Mouse (Mus musculus) gastrocnemius, adult 2 months (tissue): ENCODE measurements around the gene Hyal3. TPM values are rescaled to one million over a fixed set of nuclear protein-coding genes. Genes with fewer than 3 reads are reported as not detected.
A peak's percentile ranks its signal among the peaks of the same experiment; 100 is the strongest.
"Not testable (repeated sequence)": the region's sequence is repeated elsewhere in the genome, so short reads cannot be mapped to it uniquely, and the experiment has no call there.

Source experiments
- DNase-seq: peaks from one replicate; pipeline ENCODE4 v3.0.0; 2022
- H3K27ac ChIP-seq: fragments of 200-600 bp; 2 replicates; pipeline ENCODE4 v1.8.1; 2022; ENCODE audit warnings: mild to moderate bottlenecking
- H3K4me3 ChIP-seq: fragments of 200-600 bp; 2 replicates; pipeline ENCODE4 v1.8.1; 2022; ENCODE audit warnings: mild to moderate bottlenecking, moderate library complexity
- CTCF ChIP-seq: fragments of 200-600 bp; IDR thresholded peaks from 2 replicates; pipeline ENCODE4 v1.8.1; 2022; ENCODE audit warnings: antibody characterized with exemption, mild to moderate bottlenecking, moderate library complexity
- intact Hi-C: fragments of 180-260 bp; cut with DNase I; formaldehyde crosslinking; loops from one replicate; pipeline ENCODE4 v1.15.1; 2025
- total RNA-seq, 2 experiments: library from RNA; stranded (reverse); gene quantifications; 2 replicates each; pipeline ENCODE4 v1.2.3; 2021

Gene Hyal3
- total RNA-seq, 2 experiments from 2014 or later: 0.22 to 0.33 TPM

GRCm38 (mm10) chr9:107552690-107553393 is 27.8 kb upstream of the Hyal3 start:
- DNase-seq: no peak
- intact Hi-C loops: no loop called here
- no peak overlapping the region for H3K4me3 ChIP-seq
- TF ChIP-seq CTCF: no peak
- peak overlapping the region; percentile 85; the same call in 1 of the 2 replicates for H3K27ac ChIP-seq

- Histone ChIP-seq H3K4me3 (peak overlapping the region; percentile 89), H3K27ac (peak overlapping the region; percentile 99)
- TF ChIP-seq CTCF: no peak
- intact Hi-C loops: no loop called here
- no peak for DNase-seq
Measured at GRCm38 (mm10) chr9:107553541-107554318, 26.9 kb upstream of the Hyal3 start.

GRCm38 (mm10) chr9:107554319-107554825 is 26.2 kb upstream of the Hyal3 start:
- TF ChIP-seq CTCF: no peak
- DNase-seq: peak; percentile 97
- intact Hi-C loops: no loop called here
- peak overlapping the region; percentile 99 for H3K27ac ChIP-seq
- H3K4me3 ChIP-seq: peak overlapping the region; percentile 89

GRCm38 (mm10) chr9:107555031-107555457 is 25.6 kb upstream of the Hyal3 start:
- intact Hi-C loops: no loop called here
- Histone ChIP-seq H3K27ac (peak overlapping the region; percentile 99), H3K4me3 (peak overlapping the region; percentile 89)
- peak; percentile 79 for DNase-seq
- TF ChIP-seq CTCF: no peak

- intact Hi-C loops: no loop called here
- H3K27ac ChIP-seq: peak overlapping the region; percentile 99
- TF ChIP-seq CTCF: no peak
- DNase-seq: no peak
- H3K4me3 ChIP-seq: peak overlapping the region; percentile 89
Measured at GRCm38 (mm10) chr9:107555701-107556100, 24.9 kb upstream of the Hyal3 start.

- no peak for DNase-seq
- Histone ChIP-seq H3K27ac (peak overlapping the region; percentile 99), H3K4me3 (peak overlapping the region; percentile 89)
- no peak for TF ChIP-seq CTCF
- intact Hi-C loops: no loop called here
Measured at GRCm38 (mm10) chr9:107556346-107556745, 24.3 kb upstream of the Hyal3 start.

- intact Hi-C loops: no loop called here
- no peak for TF ChIP-seq CTCF
- H3K27ac ChIP-seq: peak within 1 kb of the TSS; percentile 94
- H3K4me3 ChIP-seq: peak within 1 kb of the TSS; percentile 84
- DNase-seq: peak; percentile 96
Measured at GRCm38 (mm10) chr9:107563029-107563581, 17.5 kb upstream of the Hyal3 start, which contains the start of gene Tusc2. TSS of gene Tusc2 (plus strand) at chr9:107563255.

- intact Hi-C loops: not testable (repeated sequence)
- H3K4me3 ChIP-seq: peak overlapping the region; percentile 62
Measured at GRCm38 (mm10) chr9:107565556-107565955, 15.1 kb upstream of the Hyal3 start.

GRCm38 (mm10) chr9:107566041-107566709 is 14.4 kb upstream of the Hyal3 start:
- H3K27ac ChIP-seq: peak overlapping the region; percentile 94
- peak; percentile 89 for DNase-seq
- peak overlapping the region; percentile 62 for H3K4me3 ChIP-seq
- peak; percentile 98 for TF ChIP-seq CTCF
- intact Hi-C loops: loop anchor here (2.0 kb wide), 1 partner anchor 47 kb away; no protein-coding TSS in a partner anchor

More at GRCm38 (mm10) chr9:107565556-107565955, 15.1 kb upstream of the Hyal3 start:
- DNase-seq: not testable (repeated sequence)
- peak overlapping the region; percentile 94 for H3K27ac ChIP-seq

- TF ChIP-seq CTCF: no peak
- Histone ChIP-seq H3K4me3 (peak overlapping the region; percentile 71), H3K27ac (peak overlapping the region; percentile 94)
- intact Hi-C loops: loop anchor here (2.0 kb wide), 1 partner anchor 46 kb away; no protein-coding TSS in a partner anchor
- no peak for DNase-seq
Measured at GRCm38 (mm10) chr9:107566855-107567254, 13.8 kb upstream of the Hyal3 start.

GRCm38 (mm10) chr9:107567702-107568319 is 12.8 kb upstream of the Hyal3 start, which contains the start of gene Hyal2:
TSS of gene Hyal2 (plus strand) at chr9:107567945.
- H3K27ac ChIP-seq: peak within 1 kb of the TSS; percentile 94
- no peak for DNase-seq
- intact Hi-C loops: loop anchor here (2.0 kb wide), 1 partner anchor 45 kb away; no protein-coding TSS in a partner anchor
- TF ChIP-seq CTCF: no peak
- peak within 1 kb of the TSS; percentile 71 for H3K4me3 ChIP-seq
